Comparison of ENCODE assay signal across 8 mouse cellular contexts in the genomic region with DNA sequence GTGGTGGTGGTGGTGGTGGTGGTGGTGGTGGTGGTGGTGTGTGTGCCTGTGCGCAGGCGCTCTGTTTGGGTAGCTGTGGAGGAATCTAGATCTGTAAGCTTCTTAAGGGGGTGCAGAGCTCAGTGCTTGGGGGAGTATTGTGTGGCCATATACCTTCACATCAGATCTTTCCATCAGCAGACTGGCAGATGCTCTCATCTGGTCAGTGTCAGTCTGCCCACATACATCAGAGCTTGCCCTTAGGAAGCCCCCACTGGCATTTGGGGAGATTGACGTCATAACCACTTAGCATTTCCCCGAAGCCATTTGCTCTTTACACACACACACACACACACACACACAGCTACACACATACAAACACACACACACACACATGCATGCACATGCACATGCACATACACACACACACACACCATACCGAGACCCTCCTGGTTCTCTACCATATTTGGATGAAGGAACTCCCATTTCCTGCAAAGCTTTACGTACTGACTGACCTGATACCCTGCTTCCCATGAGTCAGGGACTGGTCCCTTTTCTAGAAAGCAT. TPM values are rescaled to one million over a fixed set of nuclear protein-coding genes. Genes with fewer than 3 reads are reported as not detected.
A peak's percentile ranks its signal among the peaks of the same experiment; 100 is the strongest.
DNase-seq lines count a peak whose midpoint lies in the region; ATAC-seq and TF ChIP-seq lines count a peak whose summit lies in the region.

No protein-coding gene starts in this region.

- intact Hi-C loops in gastrocnemius, postnatal 36 days (cut with DNase I) = loop anchor here (5.0 kb wide), 1 partner anchor 93 kb away; no protein-coding TSS in a partner anchor

- TF ChIP-seq EP300 in heart, postnatal 0 days (IDR thresholded peaks at IDR 0.05; ENCODE audit: low read depth) = no peak

- no peak for ATAC-seq in heart, postnatal 0 days (ENCODE audit: insufficient read depth, low read depth)
- ATAC-seq in embryonic facial prominence, embryonic 12.5 days (ENCODE audit: insufficient number of reproducible peaks, insufficient read depth, low FRiP score, low TSS enrichment) = no peak
- no peak for ATAC-seq in limb, embryonic 12.5 days (ENCODE audit: insufficient number of reproducible peaks, insufficient read depth, low FRiP score, low TSS enrichment, low read depth)

- H3K4me3 ChIP-seq in heart, postnatal 0 days (ENCODE audit: low read depth, low read length) = peak overlapping the region; percentile 54
- H3K4me3 ChIP-seq in embryonic facial prominence, embryonic 12.5 days = peak overlapping the region; percentile 65
- peak overlapping the region; percentile 59 for H3K4me3 ChIP-seq in limb, embryonic 12.5 days (replicated peaks)

- H3K36me3 ChIP-seq in heart, postnatal 0 days (replicated peaks; ENCODE audit: control insufficient read depth, insufficient read depth, low read length) = no peaks in the 10 kb centered on the region
- H3K36me3 ChIP-seq in embryonic facial prominence, embryonic 12.5 days = peaks cover 14% of the 10 kb centered on the region
- peaks cover 21% of the 10 kb centered on the region for H3K36me3 ChIP-seq in limb, embryonic 12.5 days

- no peak overlapping the region for H3K9ac ChIP-seq in heart, postnatal 0 days (replicated peaks; ENCODE audit: low read depth, low read length)
- H3K9ac ChIP-seq in embryonic facial prominence, embryonic 12.5 days = peak overlapping the region; percentile 79
- H3K9ac ChIP-seq in limb, embryonic 12.5 days (replicated peaks) = peak overlapping the region; percentile 85

- no peaks in the 10 kb centered on the region for H3K4me1 ChIP-seq in heart, postnatal 0 days (ENCODE audit: control insufficient read depth, insufficient read depth)
- H3K4me1 ChIP-seq in embryonic facial prominence, embryonic 12.5 days = peaks cover 44% of the 10 kb centered on the region
- H3K4me1 ChIP-seq in limb, embryonic 12.5 days (replicated peaks) = peaks cover 63% of the 10 kb centered on the region

- DNase-seq in heart, postnatal 0 days (ENCODE audit: low spot score) = no peak
- DNase-seq in heart, adult 8-10 months (ENCODE audit: low spot score) = no peak
- peak; percentile 55 for DNase-seq in 416B (ENCODE audit: low read depth)
- no peak for DNase-seq in thymus, postnatal 0 days (ENCODE audit: low spot score)
- no peak for DNase-seq in right cerebral cortex, adult 18-20 months
- DNase-seq in gastrocnemius, postnatal 36 days = no peak

- H3K9me3 ChIP-seq in heart, postnatal 0 days (replicated peaks; ENCODE audit: control insufficient read depth, low read length) = no peaks in the 10 kb centered on the region
- 0 out of 2 replicates have a peak, but pooled peaks cover 1% of the 10 kb centered on the region for H3K9me3 ChIP-seq in embryonic facial prominence, embryonic 12.5 days
- peaks cover 8% of the 10 kb centered on the region for H3K9me3 ChIP-seq in limb, embryonic 12.5 days

- WGBS in heart, postnatal 0 days = 66% methylated on average over 6 of the region's 6 CpGs
- WGBS in embryonic facial prominence, embryonic 12.5 days = 41% methylated on average over 6 of the region's 6 CpGs
- WGBS in limb, embryonic 12.5 days = 41% methylated on average over 6 of the region's 6 CpGs

- TF ChIP-seq CTCF in heart, postnatal 0 days (IDR thresholded peaks at IDR 0.05; ENCODE audit: low read depth) = no peak

- H3K27me3 ChIP-seq in heart, postnatal 0 days (ENCODE audit: control insufficient read depth, insufficient read depth, low read length) = no peaks in the 10 kb centered on the region
- H3K27me3 ChIP-seq in embryonic facial prominence, embryonic 12.5 days = no peaks in the 10 kb centered on the region
- no peaks in the 10 kb centered on the region for H3K27me3 ChIP-seq in limb, embryonic 12.5 days

- H3K4me2 ChIP-seq in heart, postnatal 0 days (ENCODE audit: low read depth, low read length) = peak overlapping the region; percentile 74
- peak overlapping the region; percentile 65 for H3K4me2 ChIP-seq in embryonic facial prominence, embryonic 12.5 days (replicated peaks)
- H3K4me2 ChIP-seq in limb, embryonic 12.5 days = peak overlapping the region; percentile 77

- 0 out of 2 replicates have a peak overlapping the region, but pooled peaks have one; percentile 17 for H3K27ac ChIP-seq in heart, postnatal 0 days (ENCODE audit: low read depth)
- H3K27ac ChIP-seq in embryonic facial prominence, embryonic 12.5 days = peak overlapping the region; percentile 83
- peak overlapping the region; percentile 88 for H3K27ac ChIP-seq in limb, embryonic 12.5 days

RNA-seq across cellular contexts. Expression of gene S1pr3, which starts 1.6 kb away (rescaled TPM):
- total RNA-seq in heart, postnatal 0 days (2014; rRNA removed; ENCODE audit: low replicate concordance) = 20.0 and 25.8 TPM in 2 replicates
- 15.1 and 15.6 TPM in 2 replicates for polyA plus RNA-seq in heart, postnatal 0 days (2015; fragmentation: Nextera tagmentation; extraction: Ambion mirVana)
- 10 to 100 TPM in 3 of 4 experiments, 1 to 10 TPM in 1; 8.1 to 12.6 (median 10.9) TPM for total RNA-seq in heart, adult 8-10 months (2022)
- polyA plus RNA-seq in embryonic facial prominence, embryonic 12.5 days (2016; fragmentation: Nextera tagmentation; extraction: Ambion mirVana) = 140 and 144 TPM in 2 replicates
- polyA plus RNA-seq in limb, embryonic 12.5 days (2016; fragmentation: Nextera tagmentation; extraction: Ambion mirVana) = 133 and 148 TPM in 2 replicates
- polyA plus RNA-seq in thymus, postnatal 0 days (2015; fragmentation: Nextera tagmentation; extraction: Ambion mirVana) = 26.3 and 30.3 TPM in 2 replicates
- total RNA-seq in gastrocnemius, postnatal 36 days (2021) = 1 to 10 TPM; 4.1 to 4.5 TPM

Comparison
In these comparisons a context has a peak if more than half of its experiments do, and no peak if none do; other contexts are left out.
1. H3K27ac ChIP-seq: peak in every context shown above with its lines; median percentile 88 in limb, embryonic 12.5 days; 83 in embryonic facial prominence, embryonic 12.5 days; 17 in heart, postnatal 0 days.